Mouse (Mus musculus) cerebellum, adult 9-10 months (tissue): Measurements from ENCODE around the gene C530008M17Rik.

ENCODE experiments used
- DNase-seq: peaks from one replicate; pipeline ENCODE4 v3.0.0; 2022

Gene C530008M17Rik

DNA sequence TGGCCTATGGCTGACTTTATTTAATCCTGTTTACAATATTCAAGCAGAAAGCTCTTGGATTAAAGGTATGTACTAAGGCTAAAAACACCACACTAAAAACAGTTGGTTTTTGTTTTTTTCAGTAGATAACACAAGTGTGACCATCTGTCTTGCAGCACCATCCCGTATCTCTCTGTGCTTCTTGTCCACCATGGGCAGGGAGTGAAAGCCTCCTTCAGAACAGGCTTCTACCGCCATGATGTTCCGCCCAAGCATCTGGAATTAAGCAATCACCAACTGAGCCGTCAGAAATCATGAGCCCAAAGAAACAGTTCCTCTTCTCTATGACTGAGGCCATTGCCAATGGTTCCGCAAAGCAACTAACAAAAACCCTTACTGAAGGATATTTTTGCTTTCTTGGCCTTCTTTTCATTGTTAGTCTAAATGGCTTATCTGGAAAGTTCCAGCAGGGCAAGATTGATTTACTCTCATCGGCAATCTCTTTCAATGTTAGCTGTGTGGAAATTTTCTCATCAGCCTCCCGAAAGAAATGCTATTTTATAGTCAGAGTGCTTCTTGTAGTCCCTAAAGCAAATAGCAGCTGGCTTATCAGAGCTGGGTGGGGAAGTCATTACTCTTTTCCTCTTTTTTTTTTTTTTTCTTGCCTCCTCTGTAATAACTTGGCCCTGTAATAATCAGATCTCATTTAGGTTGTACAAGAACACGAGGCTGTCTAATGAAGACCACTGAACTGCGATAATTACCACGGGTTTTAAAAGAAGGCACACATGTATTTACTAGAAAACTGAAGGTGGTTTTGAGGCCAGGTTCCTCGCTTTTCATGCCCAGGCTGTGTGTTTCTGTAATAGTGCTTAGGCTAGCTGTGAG, 49.2 kb downstream of the C530008M17Rik start:
- DNase-seq = no peak

- DNase-seq = no peak
These were observed 50.8 kb downstream of the C530008M17Rik start for GRCm38 (mm10) chr5:76707072-76707471.

DNA sequence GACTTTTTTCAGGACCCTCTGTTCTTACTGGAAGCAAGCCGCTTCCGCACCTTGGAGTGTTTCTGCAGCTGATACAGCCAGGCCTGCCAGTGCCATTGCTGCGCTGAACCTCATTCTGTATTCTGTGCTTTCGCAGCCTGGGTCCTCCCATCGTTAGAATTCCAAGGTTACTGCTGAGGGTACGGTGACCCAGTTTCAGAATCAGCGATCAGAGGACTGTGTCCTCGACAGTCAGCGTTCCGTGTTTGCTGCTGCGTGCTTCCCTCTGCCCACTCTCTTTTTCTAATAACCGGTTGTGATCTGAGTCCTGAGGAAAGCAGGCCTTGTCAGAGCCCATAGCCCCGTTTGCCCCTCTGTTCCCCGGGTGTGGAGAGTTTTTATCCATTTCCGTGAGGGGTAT, 51.7 kb downstream of the C530008M17Rik start:
- DNase-seq = no peak

DNA sequence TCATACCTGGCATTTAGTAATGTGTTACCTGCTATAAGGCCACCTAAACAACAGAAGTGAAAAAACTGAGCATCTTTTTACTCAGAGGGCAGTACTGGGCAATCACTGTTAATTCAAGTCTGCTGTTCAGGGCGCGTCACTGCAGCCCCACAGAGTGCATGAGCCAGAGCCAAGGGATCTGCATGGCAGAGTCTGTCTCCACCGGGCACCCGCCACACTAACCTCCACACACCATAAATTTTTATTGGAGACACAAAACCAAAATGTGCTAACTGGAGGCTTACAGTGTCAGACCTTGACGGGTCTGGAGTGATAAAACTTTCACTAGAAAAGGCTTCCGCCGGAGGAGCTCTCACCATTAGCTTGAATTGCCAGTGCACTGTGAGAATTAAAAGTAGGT, 57.4 kb downstream of the C530008M17Rik start:
- DNase-seq = no peak

GRCm38 (mm10) chr5:76719954-76720353, 63.6 kb downstream of the C530008M17Rik start:
- DNase-seq = no peak

- no peak for DNase-seq
These were observed 68.6 kb downstream of the C530008M17Rik start for GRCm38 (mm10) chr5:76724878-76725277.

- no peak for DNase-seq
These were observed 70.3 kb downstream of the C530008M17Rik start for GRCm38 (mm10) chr5:76726518-76727103.

GRCm38 (mm10) chr5:76733055-76733641, 76.8 kb downstream of the C530008M17Rik start:
- no peak for DNase-seq

DNA sequence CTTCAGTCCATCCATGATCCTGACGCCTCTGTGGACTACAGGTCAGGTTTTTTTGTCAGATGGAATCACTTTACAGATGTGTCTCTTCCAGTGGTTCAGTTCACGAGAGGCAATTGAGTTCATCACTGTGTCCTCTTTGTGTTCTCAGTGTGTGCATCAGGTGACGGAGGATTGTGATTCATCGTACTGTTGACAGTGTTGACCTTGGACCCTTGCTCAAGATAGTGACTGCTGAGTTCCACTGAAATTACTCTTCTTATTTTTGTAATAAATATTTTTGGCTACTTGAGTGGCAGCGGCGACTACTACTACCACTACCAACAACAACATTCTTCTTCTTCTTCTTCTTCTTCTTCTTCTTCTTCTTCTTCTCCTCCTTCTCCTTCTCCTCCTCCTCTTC, 85.2 kb downstream of the C530008M17Rik start:
- no peak for DNase-seq

DNA sequence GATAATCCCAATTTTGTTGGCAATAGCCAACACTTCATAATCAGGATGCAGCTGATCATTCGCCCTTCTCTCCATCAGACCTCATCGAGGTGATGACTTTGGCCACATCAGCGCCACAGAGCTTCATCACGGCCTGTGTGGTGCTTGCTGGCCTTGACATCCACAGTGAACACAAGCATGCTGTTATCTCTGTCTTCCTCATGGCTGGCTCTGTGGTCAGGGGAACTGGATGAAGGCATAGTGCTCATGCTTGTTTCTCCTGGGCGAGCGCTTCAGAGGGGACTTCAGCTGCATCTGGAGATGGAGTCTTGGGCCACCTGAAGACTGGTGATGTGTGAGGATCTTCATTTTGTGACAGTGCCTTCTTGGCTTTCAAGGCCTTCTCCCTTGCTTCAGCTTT, 85.8 kb downstream of the C530008M17Rik start:
- DNase-seq = no peak

- no peak for DNase-seq
These were observed 88.5 kb downstream of the C530008M17Rik start for GRCm38 (mm10) chr5:76744737-76745209.

GRCm38 (mm10) chr5:76747851-76748250, 91.5 kb downstream of the C530008M17Rik start:
- DNase-seq = no peak

DNA sequence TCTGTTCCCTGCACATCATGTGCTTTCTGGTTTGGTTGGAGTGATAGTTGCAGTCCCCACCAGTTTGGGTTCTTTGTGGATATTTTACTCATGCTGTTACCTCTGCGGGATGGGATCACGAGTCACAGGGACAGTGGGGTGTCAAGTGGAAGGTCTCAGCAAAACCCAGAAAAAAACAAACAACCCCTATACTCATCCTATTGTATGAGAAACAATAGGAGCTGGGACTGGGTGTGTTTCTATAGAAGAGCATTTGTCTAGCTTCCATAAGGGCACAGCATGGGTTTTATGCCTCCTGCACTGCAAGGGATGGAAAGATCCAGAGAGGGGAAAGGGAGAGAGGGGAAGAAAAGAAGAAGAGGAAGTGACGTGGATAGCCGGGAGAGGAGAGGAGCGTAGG, 96.0 kb downstream of the C530008M17Rik start:
- no peak for DNase-seq

- DNase-seq = no peak
These were observed 104.0 kb downstream of the C530008M17Rik start for GRCm38 (mm10) chr5:76760349-76760748.

DNA sequence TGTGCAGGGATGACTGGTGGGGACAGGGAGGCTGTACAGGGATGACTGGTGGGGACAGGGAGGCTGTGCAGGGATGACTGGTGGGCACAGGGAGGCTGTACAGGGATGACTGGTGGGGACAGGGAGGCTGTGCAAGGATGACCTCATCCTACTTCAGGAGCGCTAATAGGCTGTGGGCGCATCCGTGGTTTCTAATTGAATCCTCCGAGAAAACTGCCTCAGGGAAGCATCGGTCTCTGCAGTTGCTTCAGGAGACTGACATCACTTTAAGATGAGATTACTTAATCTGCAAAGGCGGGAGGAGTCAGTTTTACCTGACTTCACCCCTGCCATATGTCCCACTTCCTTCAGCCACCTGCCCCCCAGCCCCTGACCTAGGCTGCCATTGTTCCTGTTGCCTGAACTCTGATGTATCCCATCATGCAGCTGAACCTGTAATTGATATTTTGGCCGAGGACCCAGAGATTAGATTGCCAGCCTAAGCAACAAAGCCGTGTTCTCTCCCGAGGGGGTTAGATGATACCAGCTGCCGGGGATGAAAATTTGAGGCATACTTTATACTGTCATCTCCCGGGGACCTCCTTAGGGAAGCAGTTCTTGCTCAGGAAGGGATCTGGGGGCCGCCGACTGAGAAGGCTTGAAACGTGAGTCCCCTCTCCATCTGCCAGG, 105.9 kb downstream of the C530008M17Rik start:
- no peak for DNase-seq

DNA sequence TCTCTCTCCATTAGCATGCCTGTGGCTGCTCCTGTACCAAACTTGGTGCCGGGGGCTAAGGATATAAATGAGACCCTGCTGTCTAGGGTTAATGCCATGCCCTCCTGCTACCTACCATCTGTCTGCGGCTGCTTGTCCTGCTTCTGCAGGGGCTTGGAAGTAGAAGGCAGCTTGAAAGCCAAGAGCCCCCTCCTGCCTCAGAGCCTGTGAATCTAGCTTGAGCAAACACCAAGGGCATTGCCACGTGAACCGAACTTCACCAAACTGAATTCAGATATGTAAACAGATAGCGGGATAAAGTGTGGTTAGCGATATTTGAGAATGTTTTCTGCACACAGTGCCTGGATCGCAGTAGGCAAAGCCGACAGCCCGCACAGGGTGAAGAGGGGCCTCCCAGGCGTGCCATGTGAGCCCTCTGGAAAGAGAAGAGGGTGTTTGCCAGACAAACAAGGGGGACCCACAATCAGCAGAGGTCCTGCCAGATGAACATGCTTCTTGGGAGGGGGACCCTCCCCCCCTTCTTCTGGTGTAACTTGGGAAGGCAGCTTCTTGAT, 106.9 kb downstream of the C530008M17Rik start:
- no peak for DNase-seq

- no peak for DNase-seq
These were observed 107.4 kb downstream of the C530008M17Rik start for GRCm38 (mm10) chr5:76763731-76764130.

DNA sequence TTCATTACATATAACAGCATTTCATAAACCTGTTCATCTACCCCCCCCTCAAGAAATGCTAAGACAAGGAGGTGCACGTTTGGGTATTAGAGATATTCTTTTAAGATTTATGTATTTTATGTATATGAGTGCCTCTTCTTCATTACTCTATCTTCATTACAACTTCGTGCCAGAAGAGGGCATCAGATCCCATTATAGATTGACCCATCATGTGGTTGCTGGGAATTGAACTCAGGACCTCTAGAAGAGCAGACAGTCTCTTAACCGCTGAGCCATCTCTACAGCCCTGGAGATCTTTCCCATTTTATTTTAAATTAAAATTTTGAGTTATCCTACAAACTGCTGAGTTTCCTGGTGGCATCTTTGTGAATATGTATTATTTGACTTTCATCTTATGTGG, 112.7 kb downstream of the C530008M17Rik start:
- DNase-seq = no peak

DNA sequence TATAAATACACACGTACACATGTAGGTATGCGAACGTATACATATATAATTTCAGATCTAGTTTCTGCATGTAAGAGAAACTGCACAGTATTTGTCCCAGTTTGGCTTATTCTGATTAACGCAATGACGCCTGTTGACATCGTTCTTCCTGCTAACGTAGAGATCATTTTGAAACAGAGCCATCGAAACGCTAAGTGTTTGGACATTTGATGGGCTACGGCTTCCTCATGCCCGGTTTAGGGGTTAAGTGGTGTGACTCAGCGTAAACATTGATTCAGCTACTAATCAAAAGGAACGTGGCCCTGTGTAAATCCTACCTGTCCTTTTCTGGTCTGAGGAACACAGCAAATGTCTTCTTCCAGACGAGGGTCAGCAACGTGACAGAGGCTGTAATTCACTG, 113.3 kb downstream of the C530008M17Rik start:
- no peak for DNase-seq

DNA sequence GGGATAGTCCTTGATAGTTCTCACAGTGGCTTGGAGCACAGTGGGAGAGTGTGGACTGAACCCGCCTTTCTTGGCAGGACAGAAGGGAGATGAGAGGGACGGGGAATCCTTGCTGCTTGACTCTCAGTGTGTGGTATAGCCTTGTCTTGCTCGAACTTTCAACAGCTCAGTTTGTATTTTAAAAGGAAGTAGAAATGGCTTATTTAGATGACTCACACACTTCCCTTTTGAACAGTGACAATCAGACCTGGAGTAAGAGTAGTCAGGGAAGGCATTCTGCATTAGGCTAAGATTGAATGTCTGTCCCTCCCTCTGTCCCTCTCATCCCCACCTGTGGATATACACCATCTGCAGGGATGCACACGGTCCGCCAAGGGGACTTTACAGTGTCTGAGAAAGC, 115.1 kb downstream of the C530008M17Rik start:
- no peak for DNase-seq

- DNase-seq = no peak
These were observed 116.5 kb downstream of the C530008M17Rik start for GRCm38 (mm10) chr5:76772831-76773230.

GRCm38 (mm10) chr5:76773492-76774158, 117.3 kb downstream of the C530008M17Rik start:
- no peak for DNase-seq
